Mouse (Mus musculus) A20 (cell line): Measurements from ENCODE around the gene Rgs7.

Source experiments
- DNase-seq: peaks from one replicate; pipeline ENCODE4 v3.0.0-alpha.2; 2011; ENCODE audit warnings: low read depth, low spot score

Rgs7 gene

DNA sequence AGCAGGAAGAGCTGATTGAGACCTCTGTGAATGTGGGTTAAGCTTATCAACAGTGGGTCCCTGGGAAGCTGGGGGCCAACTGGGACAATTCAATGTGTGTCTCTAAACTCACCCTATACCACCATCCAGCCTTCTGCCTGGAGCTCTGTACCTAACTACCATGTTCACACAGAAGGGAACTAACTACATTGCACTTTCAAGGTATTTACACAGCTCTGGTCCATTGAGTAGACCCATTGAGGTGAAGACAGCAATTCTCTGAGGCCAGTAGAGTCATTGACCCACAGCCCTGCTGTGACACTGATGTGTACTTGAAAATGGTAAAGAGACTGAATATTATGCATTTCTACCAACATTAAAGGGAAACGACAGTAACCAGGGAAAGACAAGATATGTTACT is 313.6 kb downstream of the Rgs7 start:
- DNase-seq = no peak

DNA sequence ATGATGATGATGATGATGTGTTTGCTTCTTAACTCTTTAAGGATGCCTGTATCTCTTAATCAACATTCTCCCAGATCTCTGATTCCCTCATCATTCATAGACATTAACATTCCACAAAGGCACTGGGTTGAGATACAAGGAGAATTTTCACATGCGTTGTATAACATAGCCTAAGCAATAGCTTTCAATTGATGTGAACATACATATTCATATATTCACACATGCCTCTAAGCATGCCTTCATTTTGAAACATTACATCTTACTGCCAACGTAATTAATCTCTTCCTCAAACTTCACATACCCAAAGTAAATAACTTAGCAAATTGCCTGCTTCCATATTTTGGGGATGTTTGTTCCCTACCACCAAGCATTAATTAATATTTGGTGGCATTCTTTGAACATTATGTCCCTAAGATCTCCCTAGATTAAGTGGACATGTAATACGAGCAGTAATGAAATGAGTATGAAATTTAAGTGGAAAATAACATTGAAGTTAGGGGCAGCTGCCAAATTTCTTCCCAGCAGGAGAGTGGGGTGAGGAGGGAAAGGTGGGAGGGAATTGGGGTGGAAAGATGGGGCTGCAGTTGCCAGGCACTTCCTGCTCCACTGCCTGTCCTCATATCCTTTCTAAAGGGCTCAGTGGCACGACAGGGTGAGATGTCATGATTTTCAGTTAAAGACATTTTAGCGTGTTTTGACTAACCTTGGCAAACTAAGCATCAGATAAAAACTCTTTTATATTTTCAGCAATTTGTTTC is 317.2 kb downstream of the Rgs7 start:
- DNase-seq = no peak

DNA sequence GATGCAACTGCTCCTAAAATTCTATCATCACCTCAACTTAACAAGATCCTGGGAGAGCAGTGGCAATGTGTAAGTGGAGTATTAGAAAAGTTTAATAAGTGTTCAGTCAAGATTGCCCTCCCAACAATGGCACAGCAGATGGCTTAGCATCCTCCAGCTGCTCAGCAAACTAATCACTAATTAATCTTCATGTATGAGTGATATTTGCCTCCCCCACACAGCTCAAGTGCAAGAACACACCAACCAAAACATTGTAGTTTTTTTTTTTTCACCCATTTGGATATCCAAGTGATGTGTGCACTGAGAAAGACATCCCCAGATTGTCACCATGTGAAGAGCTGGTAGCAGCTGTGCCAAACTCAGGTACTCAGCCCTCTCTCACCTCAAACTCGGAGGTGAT is 336.8 kb downstream of the Rgs7 start:
- DNase-seq = no peak

DNA sequence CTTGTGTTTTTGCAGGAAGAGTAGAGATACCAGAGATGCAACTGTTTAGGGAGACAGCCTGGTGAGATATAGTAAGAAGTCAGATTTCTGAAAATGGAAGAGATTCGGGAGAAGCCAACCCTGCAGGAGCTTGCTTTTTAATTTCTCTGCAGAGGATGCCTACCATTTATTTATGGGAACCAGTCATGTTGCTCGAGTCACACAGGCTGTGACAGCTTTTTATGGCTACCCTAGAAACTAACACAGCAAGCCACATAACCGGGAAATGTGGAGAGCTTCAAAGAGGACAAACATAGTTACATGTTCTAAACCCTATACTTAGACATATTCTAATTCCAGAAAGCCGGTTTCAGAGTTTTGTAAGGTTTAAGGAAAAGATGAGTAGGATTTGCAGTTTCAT is 349.2 kb downstream of the Rgs7 start:
- DNase-seq = no peak

DNA sequence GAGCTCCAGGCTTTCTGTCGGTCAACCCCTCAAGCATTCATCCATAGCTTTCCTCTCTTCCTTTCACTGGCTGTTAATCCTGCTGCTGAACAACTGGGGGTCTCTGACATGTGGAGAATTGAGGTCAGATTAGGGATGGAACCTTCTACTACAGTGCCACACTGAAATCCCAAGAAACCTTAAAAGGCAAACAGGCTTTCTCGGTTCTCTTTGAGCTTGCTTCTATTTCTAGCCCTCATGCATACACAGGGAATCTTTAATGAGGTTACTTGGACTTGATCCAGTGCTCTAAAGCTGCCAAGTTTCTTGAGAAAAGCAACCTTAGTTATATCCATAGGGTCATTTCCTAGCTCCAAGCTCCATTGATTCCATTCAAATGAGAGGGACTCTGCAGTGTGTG is 363.8 kb downstream of the Rgs7 start:
- DNase-seq = no peak

DNA sequence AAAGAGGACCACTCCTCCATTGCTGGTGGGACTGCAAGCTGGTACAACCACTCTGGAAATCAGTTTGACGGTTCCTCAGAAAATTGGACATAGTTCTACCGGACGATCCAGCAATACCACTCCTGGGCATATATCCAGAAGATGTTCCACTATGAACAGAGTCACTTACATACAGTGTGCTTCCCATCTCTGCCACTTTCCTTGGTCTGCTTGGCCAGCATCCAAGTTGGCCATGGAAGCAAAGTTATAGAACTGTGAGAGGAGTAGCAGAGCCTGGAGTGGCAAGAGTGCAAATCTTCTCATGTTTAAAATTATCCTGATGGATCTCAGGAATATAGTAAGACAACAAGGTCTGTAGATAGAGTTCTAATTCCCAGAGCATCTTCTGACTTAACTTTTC is 367.9 kb downstream of the Rgs7 start:
- no peak for DNase-seq

DNA sequence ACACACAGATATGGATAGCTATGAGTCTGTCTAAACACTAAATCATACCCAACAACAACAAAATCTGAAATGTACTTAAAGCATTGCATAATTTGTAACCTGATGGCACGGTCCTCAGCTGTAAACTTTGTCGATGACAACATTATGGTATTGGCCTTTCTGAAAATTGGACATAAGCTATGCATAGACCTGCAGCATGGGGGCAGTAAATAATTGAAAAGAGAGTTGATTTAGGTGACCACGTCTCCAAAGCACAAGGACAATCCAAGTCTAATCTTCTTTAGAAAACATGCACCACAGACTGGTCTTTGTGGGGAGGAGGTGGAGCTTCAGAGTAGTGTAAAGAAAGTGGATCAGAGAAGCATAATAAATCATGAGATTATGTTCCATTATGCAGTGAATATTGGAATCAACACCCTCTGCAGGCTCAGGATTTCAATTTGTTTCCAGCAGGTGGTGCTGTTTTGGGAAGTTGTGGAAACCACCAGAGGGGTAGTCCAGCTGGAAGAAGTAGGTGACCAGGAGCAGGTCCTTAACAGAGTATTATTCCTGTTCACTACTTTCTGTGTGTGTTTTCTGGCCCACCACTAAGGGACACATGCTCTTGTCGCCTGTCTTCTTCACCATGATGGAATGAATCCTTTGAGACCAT is 373.3 kb downstream of the Rgs7 start:
- DNase-seq = no peak

DNA sequence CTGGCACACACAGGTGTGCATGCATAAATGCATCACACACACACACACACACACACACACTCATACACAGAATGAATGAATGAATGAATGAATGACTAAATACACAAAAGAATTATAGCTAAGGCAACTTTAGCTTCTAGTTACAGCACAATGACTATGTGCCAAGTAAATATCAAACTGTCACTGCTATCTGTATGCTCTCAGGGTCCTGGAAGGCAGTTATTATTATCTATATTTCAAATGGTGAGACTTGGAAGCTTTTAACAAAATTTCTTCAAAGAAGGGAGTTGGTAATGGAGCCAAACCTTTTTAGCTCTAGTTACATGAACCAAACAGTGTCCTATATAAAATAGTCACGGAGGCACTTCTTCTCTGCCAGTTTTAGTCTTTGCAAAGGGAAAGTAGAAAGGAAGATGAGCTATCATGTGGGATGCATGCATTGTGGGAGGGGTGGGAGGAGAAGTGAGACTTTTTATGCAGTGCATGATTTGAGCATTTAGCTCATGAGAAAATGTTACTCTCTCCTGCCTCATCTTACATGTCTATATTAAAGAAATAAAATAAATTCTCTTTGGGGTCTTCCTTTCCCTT is 383.9 kb downstream of the Rgs7 start:
- no peak for DNase-seq

DNA sequence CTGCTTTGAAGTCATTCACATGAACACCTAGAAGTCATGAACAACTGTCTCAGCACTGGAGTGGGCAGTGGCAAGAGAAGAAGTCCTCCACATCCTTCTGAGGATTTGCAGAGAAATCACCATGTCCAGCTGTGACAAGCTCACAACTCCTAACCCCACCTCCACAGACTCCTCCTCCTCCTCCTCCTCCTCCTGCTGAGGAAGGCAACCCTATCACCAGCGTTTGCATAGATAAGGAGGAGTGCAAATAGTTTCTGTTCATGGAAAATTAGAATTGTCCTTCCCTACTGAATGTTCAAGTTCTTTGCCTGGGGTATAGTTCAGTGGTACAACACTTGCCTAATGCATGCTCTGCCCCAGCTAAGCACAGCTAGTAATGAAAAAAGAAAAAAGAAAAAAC is 386.0 kb downstream of the Rgs7 start:
- no peak for DNase-seq

DNA sequence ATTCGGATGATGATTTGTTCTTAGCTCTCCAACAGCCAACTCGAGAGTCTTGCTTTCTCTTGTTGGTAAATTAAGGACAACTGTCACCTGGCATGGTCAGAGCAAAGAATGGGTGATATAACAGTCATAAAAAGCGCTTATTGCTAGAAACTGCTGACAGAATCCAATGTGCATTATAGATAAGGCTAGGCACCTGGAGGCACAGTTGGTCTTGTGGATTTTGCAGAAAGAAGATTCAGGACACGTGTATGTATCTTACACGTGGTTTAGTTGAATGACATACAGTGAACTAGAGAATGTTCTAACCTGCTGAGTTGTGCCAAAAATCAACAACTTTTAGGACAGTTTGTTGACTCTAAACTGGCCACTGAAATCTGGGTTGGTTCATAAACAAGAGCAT is 386.9 kb downstream of the Rgs7 start:
- no peak for DNase-seq

DNA sequence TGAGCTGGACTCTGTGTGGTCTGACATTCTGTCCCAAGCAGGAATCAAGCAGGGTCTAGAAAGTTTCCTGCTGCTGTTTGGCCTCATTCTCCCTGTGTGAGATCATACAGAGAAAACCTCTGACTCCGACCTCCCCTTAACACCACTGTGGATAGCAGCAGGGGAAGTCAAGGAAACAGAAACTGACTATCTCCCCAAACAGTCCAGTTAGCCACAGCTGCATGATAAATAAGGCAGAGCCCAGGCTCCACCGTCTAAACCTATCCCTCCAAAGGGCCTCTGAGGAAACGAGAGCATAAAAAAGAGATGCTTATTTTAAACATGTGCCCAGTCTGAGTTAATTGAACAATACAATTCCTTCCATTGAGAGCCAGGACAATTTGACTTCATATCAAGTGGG is 395.3 kb downstream of the Rgs7 start:
- DNase-seq = no peak

DNA sequence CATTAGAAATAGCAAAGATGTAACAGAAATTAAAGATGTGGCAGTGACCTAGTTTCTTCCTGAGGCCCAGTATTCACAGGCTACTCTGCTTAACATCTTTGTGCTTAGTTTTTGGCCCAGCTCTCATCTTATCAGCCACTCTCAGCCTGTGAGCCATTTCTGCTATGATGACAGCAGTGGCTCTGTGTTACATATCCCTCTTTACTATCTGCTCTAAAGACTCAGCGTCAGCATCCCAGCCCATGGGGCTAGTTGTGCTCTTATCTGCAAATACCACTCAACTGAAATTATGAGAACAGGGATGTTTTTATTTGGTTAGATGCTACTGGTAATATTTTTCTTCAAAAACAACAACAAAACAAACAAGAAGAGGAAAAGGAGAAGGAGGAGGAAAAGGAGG is 410.2 kb downstream of the Rgs7 start:
- DNase-seq = no peak

DNA sequence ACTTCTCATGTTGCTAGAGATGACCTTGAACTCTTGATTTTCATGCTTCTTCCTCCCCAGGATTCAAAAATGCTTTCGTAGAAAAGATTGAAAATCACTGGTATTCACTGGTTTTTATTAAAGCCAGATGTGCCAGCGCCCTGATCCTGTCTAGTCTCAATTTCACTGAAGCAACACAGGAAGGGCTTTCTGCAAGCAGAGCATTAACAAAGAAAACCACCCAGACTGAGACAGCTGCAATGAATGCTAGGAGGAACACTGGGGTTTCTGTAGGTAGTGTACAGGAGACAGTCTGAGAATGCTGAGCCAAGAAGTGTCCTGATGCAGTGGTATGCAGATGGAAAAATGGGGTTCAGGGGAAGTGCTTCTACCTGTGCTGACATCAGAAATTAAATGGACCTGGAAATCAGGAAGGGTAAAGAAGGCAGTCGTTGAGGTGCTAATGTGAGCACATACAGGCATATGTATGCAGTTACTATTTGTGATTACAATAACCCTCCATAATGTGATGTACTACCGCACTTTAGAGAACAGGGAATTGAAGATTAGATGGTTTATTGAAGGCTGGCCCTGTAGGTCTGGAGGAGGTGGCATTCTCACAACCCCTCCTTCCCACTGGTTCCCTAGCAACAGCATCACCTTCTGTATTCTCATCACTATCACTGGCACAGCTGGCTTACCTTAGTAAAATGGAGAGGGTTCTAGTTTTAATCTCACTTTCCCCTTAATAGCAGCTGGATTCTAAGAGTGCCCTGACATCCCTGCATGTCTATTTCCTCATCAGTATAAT is 412.3 kb downstream of the Rgs7 start:
- no peak for DNase-seq

DNA sequence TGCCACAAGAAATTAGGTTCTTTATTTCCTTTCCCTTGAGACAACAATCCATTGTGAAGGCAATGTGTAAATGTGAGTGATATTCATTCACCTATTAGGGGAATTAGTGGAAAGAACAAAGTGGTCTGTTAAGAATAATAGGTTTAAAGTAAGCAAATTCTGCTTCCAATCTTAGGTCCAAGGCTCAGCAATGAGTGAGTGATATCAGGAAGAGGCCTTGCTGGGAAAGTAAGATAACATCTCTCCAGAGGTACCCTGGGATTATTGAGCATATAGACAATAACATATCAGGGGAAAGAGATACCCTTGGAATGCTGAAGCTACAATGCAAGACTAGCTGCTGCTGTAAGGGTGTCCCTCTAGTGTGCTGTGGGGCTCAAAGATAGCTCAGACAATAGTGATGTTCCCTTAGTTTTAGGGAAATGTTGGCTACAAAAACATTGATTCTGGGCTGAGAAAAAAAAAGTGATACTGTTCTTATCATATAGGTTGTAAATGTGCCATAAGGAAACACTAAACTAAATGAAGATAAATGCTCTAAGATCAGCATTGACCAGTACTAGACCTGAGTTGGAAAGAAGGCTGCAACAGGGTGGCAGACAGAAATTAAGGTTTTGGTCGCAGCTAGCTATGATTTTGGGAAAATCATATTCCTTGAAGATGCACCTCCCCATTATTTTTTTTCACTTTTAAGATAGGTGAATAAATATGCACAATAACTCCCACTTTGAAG is 418.6 kb downstream of the Rgs7 start:
- DNase-seq = no peak

DNA sequence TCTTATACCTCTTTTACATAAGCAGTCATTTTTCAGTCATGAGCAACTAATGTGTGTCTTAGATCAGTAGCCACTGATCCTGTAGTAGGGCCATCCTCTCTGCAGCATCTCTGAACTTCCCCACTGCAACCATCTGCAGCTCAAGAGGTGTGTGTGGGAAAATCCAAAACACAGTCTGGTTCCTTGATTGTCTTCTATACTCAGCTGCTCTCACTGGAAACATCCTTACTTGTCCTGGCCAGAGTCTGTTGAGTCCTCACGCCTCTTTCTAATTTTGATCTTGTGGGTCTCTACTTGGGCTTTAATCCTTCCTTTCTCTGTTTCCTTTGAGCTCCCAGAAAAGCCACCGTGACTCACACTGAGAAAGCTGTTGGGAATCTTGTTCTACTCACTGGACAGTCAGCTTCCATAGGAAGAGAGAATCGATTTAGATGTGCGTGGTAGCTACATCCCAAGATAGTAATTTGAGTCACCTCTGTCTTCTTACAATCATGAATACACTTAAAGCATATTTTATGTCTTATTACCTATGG is 422.5 kb downstream of the Rgs7 start:
- DNase-seq = no peak

DNA sequence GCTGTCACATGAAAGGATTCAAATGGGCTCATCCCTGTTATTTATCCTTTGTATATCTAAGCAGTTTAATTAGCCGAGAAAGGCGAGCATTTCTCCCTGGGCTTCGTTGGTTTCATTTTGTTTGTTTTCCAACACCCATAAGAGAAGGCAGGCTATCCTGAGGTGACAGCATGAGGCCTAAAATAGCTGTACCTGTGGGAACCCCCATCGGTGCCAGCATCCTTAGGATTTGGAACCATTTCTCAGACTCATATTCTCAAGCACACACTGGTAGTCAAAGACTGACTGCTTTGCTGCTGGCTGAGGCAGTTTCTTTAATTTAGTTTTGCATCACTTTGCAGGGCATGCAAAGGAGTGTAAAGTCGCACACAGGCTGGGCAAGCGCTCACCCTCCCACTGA is 443.2 kb downstream of the Rgs7 start:
- no peak for DNase-seq

DNA sequence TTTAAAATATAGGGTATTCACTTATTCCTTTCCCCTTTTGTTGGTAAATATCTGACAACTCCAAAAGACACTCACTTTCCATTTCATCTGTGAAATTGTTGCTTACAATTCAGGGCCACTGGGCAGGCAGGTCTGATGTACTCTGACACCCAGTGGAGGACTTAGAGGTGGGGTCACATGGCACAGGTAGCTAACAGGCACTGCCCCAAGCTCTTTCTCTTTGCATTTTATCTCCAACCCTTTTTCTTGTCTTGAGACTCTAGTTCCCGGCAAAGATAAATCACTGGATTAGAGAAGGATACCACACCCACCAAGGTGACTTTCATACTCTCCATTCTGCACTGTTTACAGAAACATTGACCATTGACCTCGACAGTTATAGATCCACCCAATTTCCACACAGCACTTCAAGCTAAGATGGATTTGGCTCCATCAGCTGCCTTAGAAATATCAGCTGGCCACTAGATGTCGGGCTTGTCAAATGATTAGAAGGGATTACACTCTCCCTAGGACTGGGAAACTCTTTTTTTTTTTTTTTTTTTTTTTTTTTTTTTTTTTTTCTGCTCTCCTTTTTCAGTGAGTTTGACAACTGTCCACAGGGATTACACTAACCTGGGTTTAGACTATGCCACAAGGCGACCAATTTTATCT is 451.0 kb downstream of the Rgs7 start:
- peak; percentile 11 for DNase-seq

DNA sequence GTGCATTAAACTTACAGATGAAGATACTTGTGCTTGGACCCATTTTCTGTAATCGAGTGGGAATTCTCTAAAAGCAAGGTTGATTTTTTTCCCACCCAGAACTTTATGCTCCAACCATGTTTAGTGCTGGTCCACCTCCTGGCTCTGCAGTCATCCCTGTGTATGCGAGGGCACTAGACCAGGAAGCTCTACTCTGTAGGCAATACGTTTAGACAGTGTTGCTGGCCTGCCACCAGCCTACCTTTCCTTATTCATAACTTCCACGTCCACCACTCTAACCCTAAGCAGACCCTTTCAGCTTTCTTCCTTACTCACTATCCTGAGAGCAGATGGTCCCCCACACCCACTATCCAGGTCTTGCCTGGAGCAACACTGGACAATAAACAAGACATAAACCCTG is 452.3 kb downstream of the Rgs7 start:
- no peak for DNase-seq

DNA sequence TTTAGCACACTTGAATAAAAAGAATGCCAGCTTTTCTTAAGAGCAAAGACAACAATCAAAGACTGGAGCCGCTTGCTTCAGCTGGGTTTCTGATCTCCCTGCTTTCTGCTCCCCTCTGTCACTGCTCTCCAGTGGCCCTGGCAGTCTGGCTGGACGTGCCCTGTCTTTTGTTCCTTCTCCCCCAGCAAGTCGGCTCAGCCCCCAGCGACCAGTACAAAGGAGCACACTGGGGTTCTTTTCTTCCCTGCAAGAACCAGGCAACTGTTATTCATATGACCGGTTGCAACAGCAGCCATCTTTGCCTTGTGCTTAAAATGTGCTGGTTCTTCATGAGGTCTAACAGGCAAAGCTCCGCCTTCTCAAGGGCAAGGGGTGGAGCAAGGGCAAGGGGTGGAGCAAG is 452.7 kb downstream of the Rgs7 start:
- DNase-seq = no peak

DNA sequence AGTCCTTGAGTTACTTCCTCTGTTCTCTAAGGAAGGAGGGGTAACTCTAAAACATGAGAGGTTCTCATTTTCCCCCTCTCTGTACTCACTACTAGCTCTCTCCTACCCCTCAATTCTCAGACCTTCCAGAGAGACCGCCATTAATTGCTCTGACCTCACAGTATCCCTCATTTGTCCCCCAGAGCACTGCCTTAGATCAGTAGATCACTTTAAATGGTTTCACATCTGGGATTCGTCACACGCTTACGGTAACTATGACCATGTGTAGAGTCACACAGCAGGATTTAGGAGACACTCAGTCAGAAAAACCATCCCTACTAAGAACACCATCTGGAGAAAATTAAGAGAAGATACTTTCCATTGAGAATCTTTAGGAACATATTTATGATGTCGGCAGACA is 456.8 kb downstream of the Rgs7 start:
- no peak for DNase-seq

DNA sequence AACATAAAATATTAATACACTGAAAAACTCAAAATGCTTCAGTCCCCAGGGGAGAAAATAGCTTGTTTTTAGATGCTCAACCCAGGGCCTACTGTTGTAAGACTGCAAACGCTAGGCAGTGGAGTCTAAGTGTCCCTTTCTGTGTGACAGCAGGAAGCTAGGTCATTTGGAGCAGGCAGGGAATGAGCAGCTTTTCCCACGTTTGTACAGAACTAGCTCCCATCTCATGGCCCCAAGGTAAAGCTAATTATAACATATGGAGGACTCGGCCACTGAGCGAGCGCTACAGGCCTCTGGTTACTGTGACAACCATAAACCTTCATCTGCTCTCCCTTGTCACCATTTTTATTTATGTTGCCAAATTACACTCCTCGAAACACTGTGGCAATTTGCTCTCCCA is 460.3 kb downstream of the Rgs7 start:
- DNase-seq = no peak
